Mouse (Mus musculus): ENCODE measurements around the gene Slamf7.
"Not testable (repeated sequence)": the region's sequence is repeated elsewhere in the genome, so short reads cannot be mapped to it uniquely, and the experiment has no call there.

Slamf7 gene

DNA sequence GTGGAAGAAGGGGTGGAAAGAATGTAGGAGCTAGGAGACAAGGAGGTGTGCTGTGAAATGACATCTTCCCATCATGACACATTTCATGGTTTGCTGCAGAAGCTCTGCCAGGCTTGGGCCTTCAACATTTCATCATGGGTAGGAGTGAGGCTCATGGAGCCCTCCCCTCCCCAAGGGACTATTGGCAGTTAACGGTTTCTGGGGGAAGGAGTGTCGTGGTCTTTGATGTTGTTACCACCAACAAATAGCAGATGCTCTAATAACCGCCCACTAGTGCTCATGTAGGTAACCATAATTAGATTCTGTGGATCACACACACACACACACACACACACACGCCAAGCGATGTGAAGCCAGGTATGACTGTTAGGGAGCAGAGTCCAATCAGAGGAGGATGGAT, at the start of gene Slamf7:
TSS of gene Slamf7 (minus strand) at position 302 of the 400 bp plus-strand sequence.
- DNase-seq: no peak

DNA sequence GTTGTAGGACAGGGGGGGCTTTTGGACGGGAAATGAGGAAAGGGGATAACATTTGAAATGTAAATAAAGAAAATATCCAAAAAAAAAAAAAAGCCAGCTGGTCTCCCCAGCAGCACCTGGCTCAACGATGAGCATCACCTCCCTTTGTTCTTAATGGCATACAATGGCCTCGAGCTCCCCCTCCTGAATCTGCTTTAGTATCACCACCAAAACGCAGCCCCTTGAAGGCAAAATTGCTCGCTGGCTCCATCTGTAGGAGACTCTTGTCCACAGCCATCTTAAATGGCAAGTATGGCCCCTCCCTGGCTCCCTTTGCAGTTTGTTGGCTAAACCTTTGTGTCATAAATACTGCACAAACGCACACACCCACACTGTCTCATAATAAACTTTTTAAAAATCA, 46.1 kb upstream of the Slamf7 start:
- DNase-seq: no peak

DNA sequence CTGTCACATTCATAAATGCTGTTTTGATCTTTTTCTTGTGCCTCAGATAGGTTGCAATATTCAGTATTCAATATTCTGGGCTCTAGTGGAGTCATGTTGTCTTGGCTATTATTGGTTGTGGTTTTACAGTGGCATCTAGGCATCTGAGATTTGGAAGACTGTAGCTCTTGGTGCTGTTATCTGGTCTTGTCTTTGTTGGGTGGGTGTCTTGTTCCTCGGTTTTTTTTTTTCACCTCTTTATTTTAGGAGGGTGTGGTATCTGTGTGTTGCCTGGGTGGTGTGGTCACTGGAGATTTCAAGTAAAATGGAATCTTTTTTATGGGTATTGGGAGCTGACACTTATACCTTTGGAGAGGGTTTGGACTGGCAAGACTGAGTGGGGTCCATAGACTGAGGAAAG, 41.1 kb upstream of the Slamf7 start:
- no peak for DNase-seq

DNA sequence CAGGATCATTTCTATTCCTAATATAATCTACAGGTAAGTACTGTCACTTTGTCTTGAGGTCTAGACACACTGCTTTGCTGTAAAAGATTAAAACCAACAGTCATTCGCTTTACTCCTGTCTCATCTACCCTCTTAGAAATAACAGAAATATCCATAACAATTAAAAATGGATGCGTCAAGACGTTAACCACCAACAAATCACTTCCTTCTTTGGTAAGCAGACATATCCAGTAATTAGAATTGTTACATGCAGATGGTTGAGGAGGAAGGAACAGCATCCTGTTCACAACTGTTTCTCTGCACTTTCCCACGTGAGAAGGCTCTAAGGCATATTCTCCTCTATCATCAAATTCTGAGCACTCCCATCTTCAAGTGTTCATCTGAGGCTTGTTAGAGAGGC, 34.5 kb upstream of the Slamf7 start:
- DNase-seq: no peak

DNA sequence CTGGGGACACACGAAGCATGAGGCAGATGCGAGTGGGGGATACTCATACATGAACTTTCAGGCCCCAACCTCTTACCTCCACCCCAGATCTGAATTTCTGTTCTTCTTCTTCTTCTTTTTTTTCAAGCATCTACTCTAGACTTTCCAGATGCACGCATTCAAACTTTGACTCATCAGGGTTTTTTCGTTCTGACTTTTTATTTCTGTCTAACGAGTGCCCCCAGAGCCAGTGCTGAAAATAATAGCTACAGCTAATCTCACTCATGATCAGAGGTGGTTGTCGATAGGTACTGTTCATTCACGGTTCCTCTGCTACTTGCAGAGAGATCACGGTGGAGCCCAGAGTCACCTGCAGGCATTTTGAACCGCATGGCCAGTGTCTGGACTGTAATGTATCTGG, 32.1 kb upstream of the Slamf7 start:
- no peak for DNase-seq

DNA sequence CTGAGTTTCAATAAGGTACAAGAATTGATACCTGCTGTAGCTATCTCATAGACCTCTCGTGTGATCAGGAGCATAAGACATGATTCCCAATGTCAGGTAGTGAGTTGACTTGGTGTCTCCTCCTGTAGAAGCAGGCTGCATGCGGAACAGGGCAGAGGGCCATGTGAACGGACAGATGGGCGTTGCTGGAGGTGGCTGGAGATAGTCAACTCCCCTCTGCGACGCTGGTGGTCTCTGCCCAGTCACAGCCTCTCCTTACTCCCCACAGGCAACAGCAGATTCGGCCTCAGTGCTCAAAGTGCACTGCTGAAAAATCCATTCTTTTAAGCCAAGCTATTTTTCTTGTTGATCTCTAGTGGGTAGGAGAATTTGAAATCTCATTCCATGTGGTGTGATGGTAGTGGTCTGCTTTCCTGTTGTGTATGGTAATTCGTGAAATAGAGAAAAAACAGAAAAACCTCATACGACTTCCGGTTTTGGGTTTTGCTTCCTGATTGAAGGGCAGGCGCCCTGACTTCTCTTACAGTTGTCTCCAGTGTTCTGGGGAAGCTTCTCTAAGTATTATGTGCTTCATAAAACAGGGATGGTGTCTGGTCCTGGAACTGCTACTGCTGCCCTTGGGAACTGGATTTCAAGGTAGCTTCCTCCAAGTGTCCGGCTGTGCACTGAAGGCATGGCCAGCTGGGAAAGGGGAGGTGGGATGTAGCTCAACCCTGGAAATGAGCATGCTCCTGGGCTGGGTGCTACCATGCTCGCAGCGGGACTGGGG, 28.9 kb upstream of the Slamf7 start, which contains the start of gene Cd48:
TSS of gene Cd48 (plus strand) at position 479 of the 769 bp plus-strand sequence.
- no peak for DNase-seq

DNA sequence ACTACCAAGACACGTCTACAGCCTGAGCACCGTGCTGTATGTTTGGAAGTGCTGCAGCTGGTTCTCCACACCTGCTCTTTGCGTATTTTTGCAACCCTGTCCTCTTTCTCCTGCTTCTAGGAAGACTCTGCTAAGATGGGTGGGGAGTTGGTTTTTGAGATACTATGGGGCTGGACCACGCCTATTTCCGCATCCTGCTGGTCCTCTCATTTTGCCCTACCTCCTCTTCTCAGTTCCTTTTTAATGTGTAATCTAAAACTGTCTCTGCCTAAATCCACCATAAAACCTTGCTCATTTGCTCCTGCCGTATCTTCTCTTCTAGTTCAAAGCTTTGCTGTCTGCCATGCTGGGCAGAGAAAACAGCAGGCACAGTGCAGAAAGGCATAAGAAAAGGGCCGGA, 28.2 kb upstream of the Slamf7 start:
- no peak for DNase-seq

DNA sequence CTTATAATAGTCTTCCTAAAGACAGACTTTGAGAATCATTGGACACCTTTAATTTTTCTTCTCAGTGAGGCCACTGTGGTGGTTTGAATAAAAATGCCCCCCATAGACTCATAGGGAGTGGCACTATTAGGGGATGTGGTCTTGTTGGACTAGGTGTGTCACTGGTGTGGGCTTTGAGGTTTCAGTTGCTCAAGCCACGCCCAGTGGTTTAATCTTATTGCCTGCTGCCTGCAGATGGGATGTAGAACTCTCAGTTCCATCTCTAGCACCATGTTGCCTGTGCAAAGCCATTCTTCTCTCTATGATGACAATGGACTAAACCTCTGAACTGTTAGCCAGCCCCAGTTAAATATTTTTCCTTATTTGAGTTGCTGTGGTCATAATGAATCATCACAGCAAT, 24.9 kb upstream of the Slamf7 start:
- no peak for DNase-seq

DNA sequence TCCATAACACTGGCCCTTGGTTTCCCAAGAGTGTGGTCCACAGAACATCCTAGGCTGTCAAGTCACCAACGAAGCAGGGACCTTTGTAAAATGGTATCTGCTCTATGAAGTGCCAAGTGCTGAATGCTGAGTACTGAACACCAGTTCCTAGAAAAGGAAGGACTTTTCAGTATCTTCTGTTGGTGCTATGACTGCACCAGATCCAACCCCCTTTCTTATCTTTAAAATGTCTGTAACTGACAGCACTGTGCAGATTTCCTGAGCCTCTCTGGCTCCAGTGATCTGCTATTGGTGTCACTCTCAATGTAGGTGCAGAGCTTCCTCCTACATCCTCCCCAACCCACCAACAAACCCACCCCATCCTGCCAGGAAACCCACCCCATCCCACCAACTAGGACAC, 21.6 kb upstream of the Slamf7 start:
- no peak for DNase-seq

DNA sequence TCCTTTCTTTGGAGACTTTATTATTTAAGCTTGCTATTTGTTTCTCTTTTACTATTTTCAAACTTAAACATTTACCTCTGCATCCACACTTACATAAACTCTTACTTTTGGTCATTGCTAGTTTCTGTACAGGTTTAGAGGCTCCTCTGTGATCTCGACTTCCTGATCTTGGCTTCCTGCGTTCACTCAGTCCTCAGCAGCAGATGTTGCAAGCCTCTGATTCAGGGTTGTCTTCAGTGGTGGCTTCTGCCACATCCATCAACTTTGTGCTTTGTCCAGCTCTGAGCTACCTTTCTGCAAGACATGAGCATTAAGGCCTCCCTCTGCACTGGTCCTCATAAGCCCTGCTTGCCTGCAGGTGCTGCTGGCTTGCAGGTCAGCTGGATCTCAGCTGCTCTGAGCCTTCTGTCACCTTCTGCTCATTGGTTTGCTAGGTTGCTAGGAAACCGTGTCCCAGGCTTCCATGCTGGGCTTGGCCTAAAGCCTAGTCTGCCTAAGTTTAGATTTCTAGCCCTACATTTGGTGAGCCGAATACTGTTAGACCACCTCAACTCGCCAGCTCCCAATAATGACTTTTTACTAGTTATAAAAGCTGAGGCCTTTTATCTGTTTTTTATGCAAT, 20.1 kb upstream of the Slamf7 start:
- DNase-seq: no peak

DNA sequence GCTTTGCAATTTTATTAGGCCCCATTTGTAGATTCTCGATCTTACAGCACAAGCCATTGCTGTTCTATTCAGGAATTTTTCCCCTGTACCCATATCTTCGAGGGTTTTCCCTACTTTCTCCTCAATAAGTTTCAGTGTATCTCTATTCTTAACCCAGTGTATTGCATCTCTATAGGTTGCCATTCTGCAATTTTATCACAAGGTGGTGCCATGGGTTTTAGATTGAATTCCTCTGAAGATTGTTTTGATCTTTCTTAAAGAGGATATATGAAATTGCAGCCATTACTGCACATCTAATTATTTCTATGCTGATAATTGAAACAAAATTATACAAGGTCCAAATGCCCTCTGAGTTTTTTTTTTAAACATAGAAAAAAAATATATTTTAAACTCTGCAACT, 19.6 kb upstream of the Slamf7 start:
- not testable (repeated sequence) for DNase-seq

DNA sequence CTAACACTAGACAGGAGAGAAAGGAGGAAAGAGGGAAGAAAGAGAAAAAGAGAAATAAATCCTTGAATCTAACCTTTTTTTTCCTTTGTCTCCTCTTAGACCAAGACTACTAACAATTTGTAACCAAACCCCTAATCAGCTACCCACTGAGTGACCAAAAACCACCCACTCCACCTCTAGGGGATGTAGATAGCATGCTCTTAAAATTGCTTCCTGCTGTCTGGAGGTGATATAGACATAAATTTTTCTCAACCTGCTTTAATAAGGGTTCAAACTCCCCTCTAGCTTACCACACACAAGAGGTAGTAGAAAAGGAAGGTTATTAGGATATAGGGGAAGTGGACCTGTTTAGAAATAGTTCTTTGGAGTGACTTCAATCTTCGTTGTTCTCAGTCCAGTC, 14.3 kb upstream of the Slamf7 start:
- DNase-seq: no peak

DNA sequence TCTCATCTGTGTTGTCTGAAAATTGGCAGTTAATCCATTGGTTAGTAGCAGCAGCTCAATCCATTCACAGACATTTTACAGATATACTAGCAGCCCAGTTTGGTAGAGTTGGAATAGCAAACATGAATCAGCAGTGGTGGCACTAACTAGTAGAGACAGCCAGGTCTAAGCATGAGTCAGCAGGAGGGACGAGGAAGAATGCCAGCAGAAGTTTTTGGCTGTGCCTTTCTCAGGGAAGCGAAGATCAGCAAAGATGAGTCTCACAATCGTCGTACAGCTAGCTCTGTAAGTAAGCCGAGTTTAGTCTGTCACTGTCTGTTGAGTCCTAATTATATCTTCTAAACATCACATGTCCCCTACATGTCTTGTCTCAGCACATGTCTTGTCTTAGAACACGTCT, 13.5 kb upstream of the Slamf7 start:
- DNase-seq: no peak

DNA sequence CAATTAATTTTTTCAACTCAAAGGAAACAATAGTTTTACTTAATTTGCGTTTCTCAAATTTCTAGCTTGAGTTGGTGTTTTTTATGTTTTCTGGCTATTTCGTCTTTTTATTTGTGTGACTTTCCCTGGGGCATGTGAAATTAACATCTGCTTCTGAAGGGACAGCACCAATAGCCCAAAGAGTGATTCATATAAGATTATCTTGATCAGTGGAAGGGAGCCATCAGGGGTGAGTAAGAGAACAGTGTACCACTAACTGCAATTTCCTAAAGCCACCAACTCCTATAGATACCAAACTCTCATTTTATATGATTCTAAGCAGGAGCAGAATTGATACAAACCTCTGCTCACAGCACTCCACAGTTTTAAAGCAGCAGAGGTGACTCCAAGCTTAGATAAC, 10.9 kb upstream of the Slamf7 start:
- DNase-seq: no peak

DNA sequence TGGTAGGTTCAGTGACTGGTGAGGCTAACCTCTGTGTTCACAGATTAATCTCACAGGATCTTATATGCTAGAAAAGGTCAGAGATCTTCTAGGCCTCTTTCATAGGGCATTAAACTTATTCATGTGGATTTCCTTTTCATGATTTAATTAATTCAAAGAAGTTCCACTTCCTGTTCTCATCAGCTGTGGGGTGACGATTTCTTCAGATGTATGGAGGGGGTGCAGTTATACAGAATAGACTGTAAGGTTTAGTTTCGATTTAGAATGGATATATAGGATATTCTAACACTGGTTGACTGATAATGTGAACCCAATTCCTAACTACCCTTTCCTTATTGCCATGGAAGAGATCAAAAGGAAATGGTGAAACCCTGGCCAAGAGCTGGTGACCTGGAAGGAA, 8.6 kb upstream of the Slamf7 start:
- no peak for DNase-seq

DNA sequence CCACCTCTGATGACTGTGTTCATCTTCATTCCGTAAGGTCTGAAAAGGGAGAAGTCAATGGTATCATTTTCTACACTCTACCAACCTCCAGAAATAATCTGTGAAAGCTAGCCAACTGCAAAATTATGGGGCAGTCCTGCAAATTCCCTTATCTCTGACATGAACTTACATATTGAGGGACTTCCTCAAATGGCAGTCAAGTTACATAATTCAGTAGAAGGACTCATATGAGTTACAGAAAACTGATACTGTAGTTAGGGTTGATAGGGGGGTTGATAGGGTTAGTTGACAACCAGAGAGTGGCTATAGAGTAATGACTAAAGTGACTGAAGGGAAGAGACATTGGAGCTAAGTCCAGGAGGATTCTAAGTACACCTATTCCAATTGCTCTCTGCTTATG, 7.6 kb upstream of the Slamf7 start:
- DNase-seq: no peak

DNA sequence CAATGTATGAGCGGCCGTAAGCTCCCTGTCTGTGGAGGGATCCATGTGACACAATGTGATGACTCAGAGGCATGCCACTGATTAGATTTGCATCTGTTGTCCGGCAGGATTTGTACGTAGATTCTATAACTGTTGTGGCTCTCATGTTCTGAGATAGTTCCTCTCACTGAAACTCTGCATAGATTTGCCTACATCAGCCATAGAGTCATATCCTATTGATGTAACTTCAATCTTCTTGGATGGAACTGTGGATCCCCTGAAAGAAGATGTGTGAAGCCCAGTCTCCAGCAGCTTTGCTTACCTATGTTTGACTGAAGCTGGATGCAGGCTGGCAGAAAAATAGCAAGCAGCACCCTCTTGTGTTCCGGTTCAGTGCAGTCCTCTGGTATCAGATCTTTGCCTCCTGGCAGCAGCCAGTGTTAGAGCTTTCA, 5.7 kb upstream of the Slamf7 start:
- no peak for DNase-seq

DNA sequence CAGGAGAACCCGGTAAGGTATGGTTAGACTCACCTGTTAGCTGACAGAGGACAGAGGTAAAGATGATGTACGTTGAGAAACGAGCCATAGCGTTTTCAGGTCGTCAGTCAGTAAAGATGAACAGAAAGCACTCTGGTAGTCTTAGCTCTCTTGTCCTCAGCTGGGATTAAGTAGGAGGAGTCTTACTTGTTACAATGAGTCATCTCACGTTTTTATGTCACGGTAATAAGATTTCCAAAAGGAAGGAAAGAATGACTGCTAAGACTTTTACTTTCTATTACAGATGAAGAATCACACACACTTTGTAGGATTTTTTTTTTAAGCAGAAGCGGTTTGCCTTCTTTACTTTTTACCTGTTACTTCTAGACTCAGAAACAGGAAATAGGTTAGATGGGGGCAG, 4.0 kb downstream of the Slamf7 start:
- DNase-seq: no peak

DNA sequence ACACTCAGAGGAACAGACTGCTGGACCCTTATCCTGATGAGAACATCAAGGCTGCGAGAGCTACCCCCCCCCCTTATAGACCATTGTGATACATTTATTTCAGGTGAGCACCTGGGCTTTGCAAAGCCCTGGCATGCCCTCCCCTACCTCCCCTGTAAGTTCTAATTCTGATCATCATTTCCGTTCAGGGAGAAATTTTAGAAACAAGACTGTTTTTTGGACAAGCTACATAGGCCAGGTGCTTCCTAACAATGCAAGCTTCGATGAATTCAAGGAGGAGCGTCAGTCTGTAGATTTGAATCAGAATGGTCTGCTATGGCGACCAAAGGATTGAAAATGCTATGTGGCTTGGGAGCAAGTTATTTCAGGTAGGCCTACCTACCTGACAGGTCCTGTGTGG, 5.1 kb downstream of the Slamf7 start:
- DNase-seq: no peak

DNA sequence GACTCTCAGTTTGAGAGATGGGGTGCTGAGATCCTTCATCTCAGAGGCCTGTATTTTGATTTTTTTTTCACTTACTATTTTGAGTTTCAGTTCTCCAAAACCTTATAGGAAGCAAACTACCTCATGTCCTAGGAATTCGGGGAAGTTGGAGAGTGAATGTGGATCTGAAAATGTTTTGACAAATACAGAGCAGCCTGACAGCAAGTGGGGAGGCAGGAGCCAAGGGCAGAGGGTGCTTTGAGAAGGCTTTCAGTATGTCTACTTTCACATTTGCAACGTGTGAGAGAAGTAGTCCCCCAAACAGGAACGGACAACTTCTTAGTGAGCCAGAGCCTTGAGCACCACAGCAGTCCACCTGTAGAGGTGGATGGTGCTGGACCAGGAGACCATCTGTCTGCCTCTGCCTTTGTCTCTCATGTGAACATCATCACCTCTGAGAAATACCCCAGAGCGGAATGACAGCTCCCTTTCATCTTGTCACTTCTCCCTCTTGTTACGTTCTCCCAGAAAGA, 6.3 kb downstream of the Slamf7 start:
- no peak for DNase-seq

DNA sequence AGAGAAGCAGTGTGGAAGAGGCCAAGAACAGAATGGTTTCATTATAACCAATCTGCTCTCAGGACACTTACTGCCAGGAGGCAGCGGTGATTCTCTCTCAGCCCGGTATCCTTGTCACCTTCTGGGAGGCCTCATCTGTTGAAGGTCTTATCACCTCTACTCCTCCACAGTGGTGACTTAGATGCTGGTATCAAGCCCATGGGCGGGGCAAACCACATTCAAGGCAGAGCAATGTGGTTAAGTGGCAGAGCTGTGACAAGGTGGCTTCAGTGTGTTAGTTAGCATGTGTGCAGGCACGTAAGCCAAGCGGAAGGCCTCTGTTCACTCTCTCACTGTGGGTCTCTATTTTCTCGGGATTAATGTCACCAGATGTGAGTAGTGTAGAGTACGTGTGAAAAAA, 9.2 kb downstream of the Slamf7 start:
- DNase-seq: no peak

DNA sequence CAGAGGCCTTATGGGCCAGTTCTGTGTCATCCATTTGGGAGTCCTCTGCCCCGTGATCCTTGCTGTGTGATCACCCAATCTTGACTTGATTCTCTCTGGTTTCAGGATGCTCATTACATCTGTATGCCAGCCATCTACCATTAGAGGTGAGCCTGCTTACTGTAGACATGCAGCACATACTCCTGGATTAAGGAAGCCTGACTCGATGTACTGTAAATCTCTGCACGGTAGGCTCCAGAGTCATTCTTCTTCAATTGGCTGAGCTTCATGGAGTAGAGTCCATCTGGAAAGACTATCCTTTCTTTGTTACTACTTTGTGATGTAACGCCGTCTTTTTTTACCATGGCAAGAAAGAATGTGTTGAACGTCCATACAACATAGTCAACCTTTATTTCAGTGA, 12.0 kb downstream of the Slamf7 start:
- DNase-seq: no peak

DNA sequence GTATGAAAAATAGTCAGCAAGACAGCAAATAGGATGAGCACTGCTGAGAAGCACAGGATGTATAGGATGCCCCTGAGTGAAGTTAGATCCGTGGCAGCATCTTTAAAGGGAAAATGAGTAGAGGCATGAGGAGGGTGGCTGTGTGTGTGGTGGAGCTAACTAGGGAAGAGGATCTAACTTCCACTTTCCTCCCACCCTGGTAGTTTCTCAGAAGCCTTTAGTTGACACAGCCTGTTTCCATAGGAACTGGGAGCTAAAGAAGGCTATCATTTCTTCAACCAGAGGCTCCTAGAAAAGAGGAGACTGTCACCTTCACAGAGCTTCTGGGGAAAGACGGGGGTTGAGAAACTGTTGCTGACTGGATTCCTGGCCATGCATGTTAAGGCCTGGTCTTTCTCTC, 14.1 kb downstream of the Slamf7 start:
- DNase-seq: no peak

DNA sequence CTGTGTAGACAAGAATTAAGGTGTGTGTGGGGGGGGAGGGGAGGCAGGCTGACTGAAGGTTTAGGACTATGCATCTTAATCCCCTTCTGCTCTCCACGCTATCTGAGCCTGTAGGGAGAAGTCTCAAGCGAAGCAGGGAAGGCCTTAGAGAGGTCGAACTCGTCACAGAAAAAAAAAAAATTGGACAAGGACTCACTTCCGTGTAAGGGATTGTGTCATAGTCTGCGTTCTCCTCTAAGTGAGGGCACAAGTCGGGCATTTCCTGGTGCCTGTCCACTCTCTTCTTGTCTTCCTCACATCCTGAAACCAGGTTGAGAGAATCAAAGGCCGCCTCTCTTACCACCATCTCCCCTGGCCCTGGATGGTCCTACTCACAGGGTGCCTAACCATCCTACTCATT, 15.7 kb downstream of the Slamf7 start:
- no peak for DNase-seq

DNA sequence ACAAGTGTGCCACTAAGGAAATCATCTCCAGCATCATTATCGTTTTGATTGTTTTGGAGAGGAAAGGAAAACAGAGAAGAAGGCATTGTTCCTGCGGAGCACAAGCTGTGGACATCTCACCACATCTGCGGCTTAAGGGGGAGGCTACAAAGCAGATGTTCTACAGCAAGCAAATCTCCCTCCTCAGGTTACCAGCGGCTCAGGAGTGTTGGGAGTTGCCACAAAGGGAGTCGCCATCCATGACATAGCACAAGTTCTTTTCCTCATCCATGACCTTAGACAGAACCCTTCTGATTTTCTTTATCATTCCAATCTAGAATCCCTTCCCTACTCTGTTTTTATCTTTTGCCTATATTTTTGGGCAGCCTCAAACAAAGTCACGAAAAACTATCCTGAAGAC, 17.1 kb downstream of the Slamf7 start:
- no peak for DNase-seq

Measured in kidney, postnatal 10 days (tissue).